Comparison of ENCODE assay signal across 8 mouse cellular contexts in genomic region chr7:44310878-44311712, GRCm38 (mm10). TPM values are rescaled to one million over a fixed set of nuclear protein-coding genes. Genes with fewer than 3 reads are reported as not detected.
DNase-seq lines count a peak whose midpoint lies in the region; ATAC-seq and TF ChIP-seq lines count a peak whose summit lies in the region.

No protein-coding gene starts in this region.

- under 1% methylated on average over 37 of the region's 38 CpGs for WGBS in forebrain, embryonic 15.5 days
- under 1% methylated on average over 38 of the region's 38 CpGs for WGBS in hindbrain, postnatal 0 days
- WGBS in limb, embryonic 12.5 days, result under 1% methylated on average over 38 of the region's 38 CpGs

- no peak for TF ChIP-seq CTCF in bone marrow macrophage, adult 2 months (IDR thresholded peaks at IDR 0.05; ENCODE audit: low read depth, low read length)
- no peak for TF ChIP-seq CTCF in hindbrain, postnatal 0 days (IDR thresholded peaks at IDR 0.05; ENCODE audit: low read depth)

- peaks cover 3% of the 10 kb centered on the region; the same call in 1 of the 2 replicates for H3K4me1 ChIP-seq in bone marrow macrophage, adult 2 months (ENCODE audit: control insufficient read depth, insufficient read depth, low read length)
- H3K4me1 ChIP-seq in forebrain, embryonic 15.5 days, result peaks cover 20% of the 10 kb centered on the region
- 0 out of 2 replicates have a peak, but pooled peaks cover 4% of the 10 kb centered on the region for H3K4me1 ChIP-seq in hindbrain, postnatal 0 days (ENCODE audit: insufficient read depth, low read length)
- H3K4me1 ChIP-seq in limb, embryonic 12.5 days (replicated peaks), result peaks cover 43% of the 10 kb centered on the region

- peak overlapping the region; percentile 96 for H3K4me2 ChIP-seq in forebrain, embryonic 15.5 days (replicated peaks)
- H3K4me2 ChIP-seq in hindbrain, postnatal 0 days (ENCODE audit: low read depth, low read length), result peak overlapping the region; percentile 62
- H3K4me2 ChIP-seq in limb, embryonic 12.5 days, result peak overlapping the region; percentile 98
- peak overlapping the region; percentile 60 for H3K4me2 ChIP-seq in myocyte (ENCODE audit: low read depth)

- H3K79me2 ChIP-seq in myocyte (ENCODE audit: control insufficient read depth, insufficient read depth), result no peaks in the 10 kb centered on the region

- H3K27me3 ChIP-seq in forebrain, embryonic 15.5 days, result no peaks in the 10 kb centered on the region
- H3K27me3 ChIP-seq in hindbrain, postnatal 0 days (ENCODE audit: insufficient read depth, low read length), result no peaks in the 10 kb centered on the region
- H3K27me3 ChIP-seq in limb, embryonic 12.5 days, result peaks cover 68% of the 10 kb centered on the region
- peaks cover 72% of the 10 kb centered on the region for H3K27me3 ChIP-seq in myocyte (ENCODE audit: control insufficient read depth, insufficient read depth, insufficient read length)

- ATAC-seq in forebrain, embryonic 15.5 days (replicated peaks), result peak; percentile 39
- peak; percentile 44 for ATAC-seq in hindbrain, postnatal 0 days
- no peak for ATAC-seq in limb, embryonic 12.5 days (ENCODE audit: insufficient number of reproducible peaks, insufficient read depth, low FRiP score, low TSS enrichment, low read depth)
- ATAC-seq in megakaryocyte-erythroid progenitor cell, adult 5-6 weeks (replicated peaks; ENCODE audit: low FRiP score, low TSS enrichment, poor library complexity, severe bottlenecking), result no peak

- H3K9me3 ChIP-seq in forebrain, embryonic 15.5 days, result no peaks in the 10 kb centered on the region
- no peaks in the 10 kb centered on the region for H3K9me3 ChIP-seq in hindbrain, postnatal 0 days (ENCODE audit: low read length)
- H3K9me3 ChIP-seq in limb, embryonic 12.5 days, result no peaks in the 10 kb centered on the region

- intact Hi-C loops in heart, postnatal 25 days (cut with DNase I), result no loop called here

- no peak overlapping the region for H3K27ac ChIP-seq in bone marrow macrophage, adult 2 months (ENCODE audit: insufficient read depth, low read depth, low read length)
- peak overlapping the region; percentile 67 for H3K27ac ChIP-seq in forebrain, embryonic 15.5 days (replicated peaks)
- H3K27ac ChIP-seq in hindbrain, postnatal 0 days, result peak overlapping the region; percentile 73
- H3K27ac ChIP-seq in limb, embryonic 12.5 days, result no peak overlapping the region

- peak overlapping the region; percentile 10; the same call in 1 of the 2 replicates for H3K4me3 ChIP-seq in bone marrow macrophage, adult 2 months (ENCODE audit: insufficient read depth, low read length)
- peak overlapping the region; percentile 74 for H3K4me3 ChIP-seq in forebrain, embryonic 15.5 days
- H3K4me3 ChIP-seq in hindbrain, postnatal 0 days (ENCODE audit: low read length), result peak overlapping the region; percentile 56
- H3K4me3 ChIP-seq in limb, embryonic 12.5 days (replicated peaks), result peak overlapping the region; percentile 54
- H3K4me3 ChIP-seq in myocyte, result no peak overlapping the region

- H3K9ac ChIP-seq in forebrain, embryonic 15.5 days (replicated peaks), result peak overlapping the region; percentile 70
- H3K9ac ChIP-seq in hindbrain, postnatal 0 days (replicated peaks; ENCODE audit: low read length), result peak overlapping the region; percentile 75
- peak overlapping the region; percentile 64 for H3K9ac ChIP-seq in limb, embryonic 12.5 days (replicated peaks)

- H3K36me3 ChIP-seq in forebrain, embryonic 15.5 days, result peaks cover 15% of the 10 kb centered on the region; the same call in 1 of the 2 replicates
- 0 out of 2 replicates have a peak, but pooled peaks cover 10% of the 10 kb centered on the region for H3K36me3 ChIP-seq in hindbrain, postnatal 0 days (ENCODE audit: insufficient read depth, low read length)
- no peaks in the 10 kb centered on the region for H3K36me3 ChIP-seq in limb, embryonic 12.5 days
- no peaks in the 10 kb centered on the region for H3K36me3 ChIP-seq in myocyte (ENCODE audit: control insufficient read depth, insufficient read depth)

- DNase-seq in heart, adult 11 months, result peak; percentile 94
- no peak for DNase-seq in heart, postnatal 25 days (ENCODE audit: low spot score)
- DNase-seq in hindbrain, postnatal 0 days (ENCODE audit: low spot score), result peak; percentile 57

- no peak for TF ChIP-seq POLR2A in bone marrow macrophage, adult 2 months (IDR thresholded peaks at IDR 0.05; ENCODE audit: borderline replicate concordance, low read depth, low read length)
- TF ChIP-seq POLR2A in myocyte (IDR thresholded peaks at IDR 0.05; ENCODE audit: insufficient read length, low read depth), result no peak

- H3ac ChIP-seq in myocyte (ENCODE audit: control insufficient read depth, insufficient read length), result no peak overlapping the region

TF ChIP-seq in myocyte, 11 proteins besides CTCF, POLR2A, EP300 and RAD21:
- TF ChIP-seq POLR2AphosphoS2 (IDR thresholded peaks at IDR 0.05; ENCODE audit: insufficient read length, low read depth), result no peak
- no peak for TF ChIP-seq CEBPB (IDR thresholded peaks at IDR 0.05; ENCODE audit: insufficient read depth, poor library complexity, severe bottlenecking)
- no peak for TF ChIP-seq REST (IDR thresholded peaks at IDR 0.05; ENCODE audit: insufficient read depth, insufficient read length)
- no peak for TF ChIP-seq MAX (IDR thresholded peaks at IDR 0.05; ENCODE audit: low read depth)
- TF ChIP-seq MYOG (IDR thresholded peaks at IDR 0.05; ENCODE audit: control insufficient read depth in 1 of 3, insufficient read depth in 1 of 3, insufficient read length in 2 of 3, low read depth in 2 of 3), result peak in 1 of 3 experiments; percentile 16
- TF ChIP-seq E2F4 (IDR thresholded peaks at IDR 0.05; ENCODE audit: insufficient read depth), result no peak
- no peak for TF ChIP-seq TCF3 (IDR thresholded peaks at IDR 0.05; ENCODE audit: insufficient read length, low read depth)
- no peak for TF ChIP-seq MYOD1 (IDR thresholded peaks at IDR 0.05; ENCODE audit: control insufficient read depth in 1 of 3, insufficient read length in 2 of 3, low read depth in 2 of 3)

RNA-seq across cellular contexts. Expression of gene Shank1, which starts 1.0 kb away (rescaled TPM):
- 1 to 10 TPM; 1.6 to 2.0 TPM for total RNA-seq in heart, postnatal 25 days (2021)
- polyA plus RNA-seq in bone marrow macrophage, adult 2 months (2012; ENCODE audit: insufficient read depth, insufficient read length, missing spikeins), result not detected in 2 replicates
- 22.0 and 24.2 TPM in 2 replicates for polyA plus RNA-seq in forebrain, embryonic 15.5 days (2015; fragmentation: Nextera tagmentation; extraction: Ambion mirVana)
- total RNA-seq in hindbrain, postnatal 0 days (2014; rRNA removed), result 39.0 and 41.8 TPM in 2 replicates
- polyA plus RNA-seq in hindbrain, postnatal 0 days (2015; fragmentation: Nextera tagmentation; extraction: Ambion mirVana), result 36.3 and 36.6 TPM in 2 replicates
- 1.2 and 1.3 TPM in 2 replicates for polyA plus RNA-seq in limb, embryonic 12.5 days (2016; fragmentation: Nextera tagmentation; extraction: Ambion mirVana)
- 0.10 TPM for polyA plus RNA-seq in myocyte (2012; fragmentation: generic; extraction: Trizol)
- total RNA-seq in megakaryocyte-erythroid progenitor cell, adult 5-6 weeks (2014; fragmentation: Nextera tagmentation), result 0.22 and 1.3 TPM in 2 replicates
- total RNA-seq in megakaryocyte-erythroid progenitor cell, adult 5-6 weeks (2017), result 0.27 TPM in 1 of 2 replicates, not detected in the other

RNA-seq across cellular contexts. Expression of gene Clec11a, which starts 4.4 kb away (rescaled TPM):
- total RNA-seq in heart, postnatal 25 days (2021), result 1 to 10 TPM in 1 of 2 experiments, under 1 TPM in 1; 0.87 to 1.0 TPM
- polyA plus RNA-seq in bone marrow macrophage, adult 2 months (2012; ENCODE audit: insufficient read depth, insufficient read length, missing spikeins), result 0.19 TPM in 1 of 2 replicates, not detected in the other
- polyA plus RNA-seq in forebrain, embryonic 15.5 days (2015; fragmentation: Nextera tagmentation; extraction: Ambion mirVana), result 3.7 TPM in 2 replicates
- 3.3 and 5.9 TPM in 2 replicates for total RNA-seq in hindbrain, postnatal 0 days (2014; rRNA removed)
- polyA plus RNA-seq in hindbrain, postnatal 0 days (2015; fragmentation: Nextera tagmentation; extraction: Ambion mirVana), result 4.4 and 4.5 TPM in 2 replicates
- 2.0 and 2.2 TPM in 2 replicates for polyA plus RNA-seq in limb, embryonic 12.5 days (2016; fragmentation: Nextera tagmentation; extraction: Ambion mirVana)
- polyA plus RNA-seq in myocyte (2012; fragmentation: generic; extraction: Trizol), result 0.60 TPM
- 0.74 and 0.77 TPM in 2 replicates for total RNA-seq in megakaryocyte-erythroid progenitor cell, adult 5-6 weeks (2014; fragmentation: Nextera tagmentation)
- 1.7 and 4.3 TPM in 2 replicates for total RNA-seq in megakaryocyte-erythroid progenitor cell, adult 5-6 weeks (2017)

RNA-seq across cellular contexts. Expression of gene Gm15517, which starts 49.8 kb away (rescaled TPM):
- not detected for total RNA-seq in heart, postnatal 25 days (2021)
- not detected in 2 replicates for polyA plus RNA-seq in bone marrow macrophage, adult 2 months (2012; ENCODE audit: insufficient read depth, insufficient read length, missing spikeins)
- polyA plus RNA-seq in forebrain, embryonic 15.5 days (2015; fragmentation: Nextera tagmentation; extraction: Ambion mirVana), result not detected in 2 replicates
- not detected in 2 replicates for total RNA-seq in hindbrain, postnatal 0 days (2014; rRNA removed)
- polyA plus RNA-seq in hindbrain, postnatal 0 days (2015; fragmentation: Nextera tagmentation; extraction: Ambion mirVana), result not detected in 2 replicates
- not detected in 2 replicates for polyA plus RNA-seq in limb, embryonic 12.5 days (2016; fragmentation: Nextera tagmentation; extraction: Ambion mirVana)
- polyA plus RNA-seq in myocyte (2012; fragmentation: generic; extraction: Trizol), result not detected
- total RNA-seq in megakaryocyte-erythroid progenitor cell, adult 5-6 weeks (2014; fragmentation: Nextera tagmentation), result not detected in 2 replicates
- total RNA-seq in megakaryocyte-erythroid progenitor cell, adult 5-6 weeks (2017), result not detected in 2 replicates

RNA-seq across cellular contexts. Expression of gene Acp4, which starts 53.9 kb away (rescaled TPM):
- not detected for total RNA-seq in heart, postnatal 25 days (2021)
- polyA plus RNA-seq in bone marrow macrophage, adult 2 months (2012; ENCODE audit: insufficient read depth, insufficient read length, missing spikeins), result not detected in 2 replicates
- polyA plus RNA-seq in forebrain, embryonic 15.5 days (2015; fragmentation: Nextera tagmentation; extraction: Ambion mirVana), result not detected in 2 replicates
- total RNA-seq in hindbrain, postnatal 0 days (2014; rRNA removed), result not detected in 2 replicates
- polyA plus RNA-seq in hindbrain, postnatal 0 days (2015; fragmentation: Nextera tagmentation; extraction: Ambion mirVana), result 0.13 TPM in 1 of 2 replicates, not detected in the other
- 0.28 TPM in 1 of 2 replicates, not detected in the other for polyA plus RNA-seq in limb, embryonic 12.5 days (2016; fragmentation: Nextera tagmentation; extraction: Ambion mirVana)
- polyA plus RNA-seq in myocyte (2012; fragmentation: generic; extraction: Trizol), result 0.06 TPM
- not detected in 2 replicates for total RNA-seq in megakaryocyte-erythroid progenitor cell, adult 5-6 weeks (2014; fragmentation: Nextera tagmentation)
- not detected in 2 replicates for total RNA-seq in megakaryocyte-erythroid progenitor cell, adult 5-6 weeks (2017)

Comparison
In these comparisons a context has a peak if more than half of its experiments do, and no peak if none do; other contexts are left out.
1. H3K27ac ChIP-seq: peak in forebrain, embryonic 15.5 days (single experiment) and hindbrain, postnatal 0 days (single experiment); none in bone marrow macrophage, adult 2 months (single experiment) and limb, embryonic 12.5 days (single experiment).
2. ATAC-seq: peak in forebrain, embryonic 15.5 days (single experiment) and hindbrain, postnatal 0 days (single experiment); none in limb, embryonic 12.5 days (single experiment) and megakaryocyte-erythroid progenitor cell, adult 5-6 weeks (single experiment).
3. Peak in every context shown above with its lines, with median percentiles within 50 percentile points of each other: H3K4me2 ChIP-seq and H3K9ac ChIP-seq.